Mouse (Mus musculus) liver, embryonic 14.5 days (tissue): ENCODE data around the gene Ppp5c. TPM values are rescaled to one million over a fixed set of nuclear protein-coding genes. Genes with fewer than 3 reads are reported as not detected.

ENCODE experiments used
- ATAC-seq: fragments of 200-750 bp; cut with Nextera tagmentation; 2 replicates; pipeline ENCODE4 v1.8.0; 2017; ENCODE audit warnings: moderate number of reproducible peaks, mild to moderate bottlenecking, moderate library complexity; ENCODE audit not compliant: insufficient read depth
- DNase-seq, 3 experiments: peaks; one replicate each; pipeline ENCODE4 v3.0.0-alpha.2; 2012 to 2013; ENCODE audit warnings: low read depth in 3 of 3, low spot score in 3 of 3
- H3K27ac ChIP-seq: fragments of 300-500 bp; sonication (generic); 2 replicates; pipeline ENCODE4 v1.5.1; 2014; ENCODE audit warnings: moderate library complexity, mild to moderate bottlenecking, control low read depth, inconsistent platforms
- H3K27me3 ChIP-seq: fragments of 300-500 bp; sonication (generic); 2 replicates; pipeline ENCODE4 v1.6.1; 2014; ENCODE audit warnings: mild to moderate bottlenecking, low read length, moderate library complexity; ENCODE audit not compliant: control insufficient read depth, insufficient read depth
- H3K36me3 ChIP-seq: fragments of 300-500 bp; sonication (generic); replicated peaks from 2 replicates; pipeline ENCODE4 v1.6.1; 2014; ENCODE audit warnings: low read depth; ENCODE audit not compliant: control insufficient read depth, insufficient read depth
- H3K4me1 ChIP-seq, 2 experiments: fragments of 200-500 bp in 1 of 2; fragments of 300-500 bp in 1 of 2; sonication (generic) in 1 of 2; replicated peaks; 2 replicates each; pipeline ENCODE4 v1.6.1; 2012 to 2014; ENCODE audit warnings: antibody characterized with exemption in 1 of 2, inconsistent platforms in 1 of 2, low read length in 1 of 2; ENCODE audit not compliant: control insufficient read depth in 2 of 2, insufficient read depth in 2 of 2
- H3K4me2 ChIP-seq: fragments of 300-500 bp; sonication (generic); 2 replicates; pipeline ENCODE4 v1.6.1; 2014; ENCODE audit warnings: low read depth, mild to moderate bottlenecking, control low read depth, moderate library complexity
- H3K4me3 ChIP-seq, 2 experiments: fragments of 200-500 bp in 1 of 2; fragments of 300-500 bp in 1 of 2; sonication (generic) in 1 of 2; 2 replicates each; pipeline ENCODE4 v1.5.1; 2012 to 2014; ENCODE audit warnings: low read depth in 2 of 2, low read length in 2 of 2, mild to moderate bottlenecking in 2 of 2, control low read depth in 1 of 2, inconsistent platforms in 1 of 2, moderate library complexity in 1 of 2; ENCODE audit not compliant: insufficient read depth in 1 of 2
- H3K9ac ChIP-seq: fragments of 300-500 bp; sonication (generic); replicated peaks from 2 replicates; pipeline ENCODE4 v1.6.1; 2014; ENCODE audit warnings: mild to moderate bottlenecking, control low read depth, moderate library complexity
- H3K9me3 ChIP-seq: fragments of 300-500 bp; sonication (generic); 2 replicates; pipeline ENCODE4 v1.6.1; 2016; ENCODE audit warnings: low read length, mixed read lengths; ENCODE audit not compliant: control insufficient read depth
- CTCF ChIP-seq: IDR thresholded peaks from 2 replicates; pipeline ENCODE4 v1.5.1; 2016; ENCODE audit warnings: antibody characterized with exemption, low read depth, control low read depth
- EP300 ChIP-seq: IDR thresholded peaks from 2 replicates; pipeline ENCODE4 v1.6.1; 2016; ENCODE audit warnings: antibody characterized with exemption, low read depth
- WGBS: fragments of 180-500 bp; shearing (Covaris S2); extraction: QIAGEN DNeasy Blood & Tissue Kit; methylation state at CpG from one replicate; pipeline ENCODE4 v1.1.7; 2014; ENCODE audit not compliant: insufficient replicate concordance; 5-methylcytosine and 5-hydroxymethylcytosine counted together
- polyA plus RNA-seq, 2 experiments: library from polyadenylated mRNA; depleted of rRNA in 1 of 2; stranded (reverse) in 1 of 2; unstranded in 1 of 2; fragments of >200 nt; fragmentation: Nextera tagmentation in 1 of 2; extraction: Ambion mirVana in 1 of 2; gene quantifications; 2 replicates each; pipeline versions ENCODE4 v1.2.1 to v1.2.3; 2012 to 2014

Gene Ppp5c
- polyA plus RNA-seq, 2 experiments = 38.5 to 68.3 TPM

DNA sequence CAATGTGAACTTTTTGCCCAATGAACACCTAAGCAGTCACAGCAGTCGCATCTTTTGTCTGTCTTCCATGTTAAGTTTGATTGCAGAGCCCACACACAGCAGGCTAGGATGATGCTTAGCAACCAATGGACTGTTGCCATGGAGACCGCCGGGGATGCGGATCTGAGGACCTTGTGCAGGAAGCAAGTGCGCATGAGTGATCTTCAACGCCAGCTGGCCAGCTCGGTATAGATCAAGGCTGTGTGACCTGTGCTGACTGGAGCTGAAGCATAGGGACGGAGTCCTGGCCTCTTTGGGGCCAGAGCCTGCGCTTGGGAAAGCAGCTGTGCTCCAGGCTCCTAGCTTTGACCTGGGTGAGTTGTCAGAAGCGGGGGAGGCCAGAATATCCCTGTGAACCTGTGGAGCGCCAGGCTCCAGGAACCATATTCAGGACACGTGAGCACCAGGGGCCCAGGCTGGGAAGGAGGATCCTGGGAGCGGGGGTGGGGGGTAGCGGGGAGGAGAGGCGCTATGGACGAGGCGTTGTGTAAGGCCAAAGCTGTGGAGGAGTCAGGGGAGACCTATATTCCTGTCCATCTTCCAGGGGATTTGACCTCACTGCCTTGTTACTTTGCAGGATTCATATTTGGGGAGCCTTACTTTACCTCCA is 68.1 kb downstream of the Ppp5c start, which contains the start of gene Pnmal1:
TSS of gene Pnmal1 (plus strand) at position 141 of the 649 bp plus-strand sequence.
- no peak for DNase-seq
- Histone ChIP-seq H3K27me3 (0 out of 2 replicates have a peak, but pooled peaks cover 2% of the 10 kb centered on the region), H3K4me3 (no peak within 1 kb of the TSS), H3K27ac (no peak within 1 kb of the TSS), H3K9me3 (no peaks in the 10 kb centered on the region), H3K9ac (no peak within 1 kb of the TSS), H3K4me1 (no peaks in the 10 kb centered on the region), H3K4me2 (no peak within 1 kb of the TSS), H3K36me3 (no peaks in the 10 kb centered on the region)
- ATAC-seq = no peak
- no peak for TF ChIP-seq EP300
- no peak for TF ChIP-seq CTCF
- WGBS = 31% methylated on average over 17 of the region's 17 CpGs

DNA sequence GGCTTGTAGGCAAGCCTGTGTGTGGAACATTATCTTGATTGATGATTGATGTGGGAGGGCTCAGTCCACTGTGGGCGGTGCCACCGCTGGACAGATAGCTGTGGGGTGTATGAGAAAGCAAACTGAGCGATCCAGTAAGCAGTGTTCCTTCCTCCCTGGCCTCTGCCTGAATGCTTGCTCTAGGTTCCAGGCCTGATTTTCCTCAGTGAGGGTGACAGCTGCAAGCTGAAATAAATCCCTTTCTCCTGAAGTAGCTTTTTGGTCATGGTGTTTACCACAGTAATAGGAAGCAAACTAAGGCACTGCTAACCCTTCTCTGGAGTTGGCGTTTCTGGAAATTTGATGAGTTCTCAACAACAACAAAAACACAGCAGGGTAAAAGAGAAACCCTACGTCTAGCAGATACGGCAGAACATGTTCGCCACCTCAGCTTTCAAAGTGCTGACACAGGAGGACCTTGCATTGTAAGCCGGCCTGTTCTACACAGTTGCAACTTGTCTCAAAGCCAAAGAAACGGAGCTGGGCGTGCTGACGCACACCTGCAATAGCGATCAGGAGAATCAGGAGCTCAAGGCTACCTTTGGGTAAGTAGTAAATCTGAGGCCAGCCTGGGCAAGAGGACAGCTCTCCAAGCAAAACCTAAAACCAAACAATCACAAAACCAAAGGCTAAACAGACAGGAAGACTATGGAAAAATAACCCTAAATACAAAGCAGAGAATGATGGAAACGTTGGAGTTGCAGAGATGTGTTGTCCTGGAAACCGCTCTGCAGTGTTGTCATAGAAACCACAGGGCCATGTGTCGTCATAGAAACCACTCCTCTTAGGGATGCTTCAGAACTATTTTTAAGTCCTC is 71.1 kb downstream of the Ppp5c start:
- H3K9me3 ChIP-seq = no peaks in the 10 kb centered on the region
- DNase-seq (no peak), ATAC-seq (no peak)
- H3K4me1 ChIP-seq = no peaks in the 10 kb centered on the region
- no peak overlapping the region for H3K4me3 ChIP-seq
- H3K36me3 ChIP-seq = no peaks in the 10 kb centered on the region
- no peak overlapping the region for H3K27ac ChIP-seq
- H3K9ac ChIP-seq = no peak overlapping the region
- H3K4me2 ChIP-seq = no peak overlapping the region
- 0 out of 2 replicates have a peak, but pooled peaks cover 2% of the 10 kb centered on the region for H3K27me3 ChIP-seq
- TF ChIP-seq EP300 = no peak
- no peak for TF ChIP-seq CTCF
- 61% methylated on average over 15 of the region's 15 CpGs for WGBS

DNA sequence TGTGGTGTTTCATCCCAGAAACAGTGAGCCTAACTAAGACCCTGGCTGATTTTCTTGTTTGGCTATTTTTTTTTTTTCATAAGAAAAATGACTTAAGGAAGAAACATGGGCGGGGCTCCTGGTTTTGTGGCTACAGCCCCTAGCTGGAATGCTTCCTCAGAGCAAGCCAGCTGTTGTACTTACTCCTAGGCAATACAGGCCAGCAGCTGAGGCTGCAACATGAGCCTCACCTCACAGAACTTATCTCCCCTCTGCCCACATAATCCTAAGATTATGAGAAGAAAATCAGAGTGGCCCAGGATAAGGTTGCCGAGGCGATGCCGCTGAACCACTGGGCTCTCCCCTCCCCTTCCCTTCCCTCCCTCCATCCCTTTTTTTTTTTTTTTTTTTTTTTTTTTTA is 72.0 kb downstream of the Ppp5c start:
- Histone ChIP-seq H3K27ac (no peak overlapping the region), H3K4me3 (no peak overlapping the region), H3K9ac (no peak overlapping the region), H3K9me3 (no peaks in the 10 kb centered on the region), H3K4me1 (0 out of 4 replicates have a peak, but pooled peaks cover 0 to 2% of the 10 kb centered on the region in 2 experiments), H3K27me3 (0 out of 2 replicates have a peak, but pooled peaks cover 2% of the 10 kb centered on the region), H3K36me3 (no peaks in the 10 kb centered on the region), H3K4me2 (no peak overlapping the region)
- no peak for TF ChIP-seq EP300
- TF ChIP-seq CTCF = no peak
- WGBS = 34% methylated on average over 4 of the region's 4 CpGs
- DNase-seq (no peak), ATAC-seq (no peak)

Other genes with a start within 250 kb of the Ppp5c start
- gene Slc1a5, start 246.6 kb downstream of the Ppp5c start, polyA plus RNA-seq (2012; rRNA removed) = 157 and 160 TPM in 2 replicates
- 61.7 and 67.3 TPM in 2 replicates for gene Slc1a5, start 246.6 kb downstream of the Ppp5c start, polyA plus RNA-seq (2014; fragmentation: Nextera tagmentation; extraction: Ambion mirVana)
- gene Strn4, start 212.0 kb downstream of the Ppp5c start, polyA plus RNA-seq (2012; rRNA removed) = 41.3 and 43.0 TPM in 2 replicates
- gene Strn4, start 212.0 kb downstream of the Ppp5c start, polyA plus RNA-seq (2014; fragmentation: Nextera tagmentation; extraction: Ambion mirVana) = 27.2 and 32.2 TPM in 2 replicates
- 5.6 and 6.6 TPM in 2 replicates for gene Fkrp, start 211.2 kb downstream of the Ppp5c start, polyA plus RNA-seq (2012; rRNA removed)
- 7.2 and 8.9 TPM in 2 replicates for gene Fkrp, start 211.2 kb downstream of the Ppp5c start, polyA plus RNA-seq (2014; fragmentation: Nextera tagmentation; extraction: Ambion mirVana)
- gene Prkd2, start 185.0 kb downstream of the Ppp5c start, polyA plus RNA-seq (2012; rRNA removed) = 2.5 and 3.2 TPM in 2 replicates
- 1.8 and 2.2 TPM in 2 replicates for gene Prkd2, start 185.0 kb downstream of the Ppp5c start, polyA plus RNA-seq (2014; fragmentation: Nextera tagmentation; extraction: Ambion mirVana)
- 0.68 and 0.92 TPM in 2 replicates for gene Dact3, start 152.6 kb downstream of the Ppp5c start, polyA plus RNA-seq (2012; rRNA removed)
- gene Dact3, start 152.6 kb downstream of the Ppp5c start, polyA plus RNA-seq (2014; fragmentation: Nextera tagmentation; extraction: Ambion mirVana) = 0.09 and 0.14 TPM in 2 replicates
- gene Gng8, start 136.1 kb downstream of the Ppp5c start, polyA plus RNA-seq (2012; rRNA removed) = 0.44 and 0.47 TPM in 2 replicates
- gene Gng8, start 136.1 kb downstream of the Ppp5c start, polyA plus RNA-seq (2014; fragmentation: Nextera tagmentation; extraction: Ambion mirVana) = not detected in 2 replicates
- gene Ptgir, start 121.4 kb downstream of the Ppp5c start, polyA plus RNA-seq (2012; rRNA removed) = 0.84 and 0.87 TPM in 2 replicates
- gene Ptgir, start 121.4 kb downstream of the Ppp5c start, polyA plus RNA-seq (2014; fragmentation: Nextera tagmentation; extraction: Ambion mirVana) = 0.88 and 1.2 TPM in 2 replicates
- 72.2 and 90.3 TPM in 2 replicates for gene Calm3, start 103.8 kb downstream of the Ppp5c start, polyA plus RNA-seq (2012; rRNA removed)
- gene Calm3, start 103.8 kb downstream of the Ppp5c start, polyA plus RNA-seq (2014; fragmentation: Nextera tagmentation; extraction: Ambion mirVana) = 115 and 122 TPM in 2 replicates
- gene Pnmal2, start 83.2 kb downstream of the Ppp5c start, polyA plus RNA-seq (2012; rRNA removed) = 0.04 and 0.08 TPM in 2 replicates
- gene Pnmal2, start 83.2 kb downstream of the Ppp5c start, polyA plus RNA-seq (2014; fragmentation: Nextera tagmentation; extraction: Ambion mirVana) = 0.08 and 0.14 TPM in 2 replicates
- 0.01 and 0.03 TPM in 2 replicates for gene Pnmal1, start 68.2 kb downstream of the Ppp5c start, polyA plus RNA-seq (2012; rRNA removed)
- 0.03 TPM in 1 of 2 replicates, not detected in the other for gene Pnmal1, start 68.2 kb downstream of the Ppp5c start, polyA plus RNA-seq (2014; fragmentation: Nextera tagmentation; extraction: Ambion mirVana)
- gene Gm42372, start 44.8 kb downstream of the Ppp5c start, polyA plus RNA-seq (2012; rRNA removed) = 0.01 and 0.02 TPM in 2 replicates
- 0.03 and 0.04 TPM in 2 replicates for gene Gm42372, start 44.8 kb downstream of the Ppp5c start, polyA plus RNA-seq (2014; fragmentation: Nextera tagmentation; extraction: Ambion mirVana)
- 2.0 and 2.7 TPM in 2 replicates for gene Ccdc8, start 35.2 kb downstream of the Ppp5c start, polyA plus RNA-seq (2012; rRNA removed)
- gene Ccdc8, start 35.2 kb downstream of the Ppp5c start, polyA plus RNA-seq (2014; fragmentation: Nextera tagmentation; extraction: Ambion mirVana) = 1.5 and 2.3 TPM in 2 replicates
- gene Hif3a, start 34.5 kb upstream of the Ppp5c start, polyA plus RNA-seq (2012; rRNA removed) = 9.8 and 12.2 TPM in 2 replicates
- gene Hif3a, start 34.5 kb upstream of the Ppp5c start, polyA plus RNA-seq (2014; fragmentation: Nextera tagmentation; extraction: Ambion mirVana) = 22.8 and 23.9 TPM in 2 replicates
- 0.02 and 0.18 TPM in 2 replicates for gene Psg16, start 46.1 kb upstream of the Ppp5c start, polyA plus RNA-seq (2012; rRNA removed)
- 0.08 TPM in 2 replicates for gene Psg16, start 46.1 kb upstream of the Ppp5c start, polyA plus RNA-seq (2014; fragmentation: Nextera tagmentation; extraction: Ambion mirVana)
- not detected in 2 replicates for gene Ceacam3, start 122.4 kb upstream of the Ppp5c start, polyA plus RNA-seq (2012; rRNA removed)
- gene Ceacam3, start 122.4 kb upstream of the Ppp5c start, polyA plus RNA-seq (2014; fragmentation: Nextera tagmentation; extraction: Ambion mirVana) = not detected in 2 replicates
- not detected in 2 replicates for gene Psg29, start 175.6 kb upstream of the Ppp5c start, polyA plus RNA-seq (2012; rRNA removed)
- not detected in 2 replicates for gene Psg29, start 175.6 kb upstream of the Ppp5c start, polyA plus RNA-seq (2014; fragmentation: Nextera tagmentation; extraction: Ambion mirVana)